ENCODE assay signal across 8 mouse cellular contexts in the genomic region with DNA sequence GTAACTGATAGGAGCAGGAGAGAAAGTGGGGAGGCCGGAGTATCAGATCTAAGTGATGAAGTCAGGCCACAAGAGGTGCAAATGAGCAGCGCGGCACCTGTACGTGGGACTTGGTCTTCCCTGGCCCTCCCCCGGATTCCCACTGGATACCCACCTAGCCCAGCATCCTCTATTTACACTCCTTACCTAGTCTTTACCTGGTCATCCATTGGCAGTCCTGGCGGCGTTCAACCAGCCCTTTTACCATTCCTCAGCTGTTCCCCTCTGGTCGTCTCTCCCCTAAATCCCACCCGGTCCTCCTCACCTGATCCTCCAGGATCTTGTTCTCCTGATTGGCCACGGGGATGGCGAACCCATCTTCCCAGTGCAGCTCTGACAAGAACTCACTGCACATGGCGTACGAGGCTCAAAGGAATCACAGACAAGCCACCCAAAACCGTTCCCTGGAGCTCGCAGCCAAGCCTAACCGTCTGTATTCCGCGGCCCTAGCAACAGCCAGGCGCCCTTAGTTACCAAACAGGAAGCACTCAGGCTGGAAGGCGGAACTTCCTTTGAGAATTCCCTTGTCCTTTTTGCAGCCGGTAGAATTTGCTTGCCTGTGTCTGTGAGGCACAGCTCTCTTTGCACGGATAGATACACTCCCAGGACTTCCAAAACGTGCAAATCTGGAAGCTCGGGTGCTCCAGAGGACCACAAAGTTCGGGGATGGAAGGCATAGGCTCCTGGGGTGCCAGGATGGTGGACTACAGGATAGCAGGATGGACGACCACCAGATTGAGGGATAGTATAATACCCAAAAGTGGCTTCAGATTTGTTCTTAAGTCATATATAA. TPM values are rescaled to one million over a fixed set of nuclear protein-coding genes. Genes with fewer than 3 reads are reported as not detected.
A peak's percentile ranks its signal among the peaks of the same experiment; 100 is the strongest.
DNase-seq lines count a peak whose midpoint lies in the region; ATAC-seq and TF ChIP-seq lines count a peak whose summit lies in the region.

Ccdc39 (minus strand) TSS at position 510 of the 832 bp plus-strand sequence.

- H3K36me3 ChIP-seq in ES-E14 (ENCODE audit: control insufficient read depth, insufficient read depth, low read length, poor library complexity, severe bottlenecking), result no peaks in the 10 kb centered on the region
- H3K36me3 ChIP-seq in forebrain, embryonic 14.5 days (ENCODE audit: control insufficient read depth, insufficient read depth, low read length), result no peaks in the 10 kb centered on the region
- H3K36me3 ChIP-seq in liver, embryonic 16.5 days (ENCODE audit: control insufficient read depth, insufficient read depth), result no peaks in the 10 kb centered on the region
- H3K36me3 ChIP-seq in neural tube, embryonic 14.5 days (ENCODE audit: control insufficient read depth, insufficient read depth, low read length), result no peaks in the 10 kb centered on the region

- H3K4me1 ChIP-seq in ES-E14 (ENCODE audit: control insufficient read depth in 2 of 2, insufficient read depth in 2 of 2, low read length in 2 of 2, poor library complexity in 1 of 2), result peaks cover 0 to 2% of the 10 kb centered on the region in 2 experiments; a peak in 1 of 4 replicates
- H3K4me1 ChIP-seq in forebrain, embryonic 14.5 days (ENCODE audit: control insufficient read depth, insufficient read depth, low read length), result 0 out of 2 replicates have a peak, but pooled peaks cover 3% of the 10 kb centered on the region
- H3K4me1 ChIP-seq in liver, embryonic 16.5 days (ENCODE audit: control insufficient read depth, low read depth, low read length), result no peaks in the 10 kb centered on the region
- H3K4me1 ChIP-seq in neural tube, embryonic 14.5 days (ENCODE audit: control insufficient read depth, insufficient read depth, low read length), result no peaks in the 10 kb centered on the region; the same call in 1 of the 2 replicates

- 4% methylated on average over 26 of the region's 26 CpGs for WGBS in forebrain, embryonic 14.5 days
- WGBS in large intestine, adult 2 months, result 6% methylated on average over 26 of the region's 26 CpGs
- 8% methylated on average over 26 of the region's 26 CpGs for WGBS in liver, embryonic 16.5 days (ENCODE audit: insufficient replicate concordance)
- 7% methylated on average over 26 of the region's 26 CpGs for WGBS in neural tube, embryonic 14.5 days

- peak within 1 kb of the TSS; percentile 60; the same call in 1 of the 2 replicates for H3K9ac ChIP-seq in ES-E14 (ENCODE audit: insufficient read depth, low read depth, low read length, poor library complexity, severe bottlenecking)
- H3K9ac ChIP-seq in forebrain, embryonic 14.5 days (ENCODE audit: low read length), result peak within 1 kb of the TSS; percentile 75
- no peak within 1 kb of the TSS for H3K9ac ChIP-seq in liver, embryonic 16.5 days (ENCODE audit: low read depth, low read length)
- H3K9ac ChIP-seq in neural tube, embryonic 14.5 days (replicated peaks; ENCODE audit: low read depth, low read length), result peak within 1 kb of the TSS; percentile 74

- no peaks in the 10 kb centered on the region for H3K27me3 ChIP-seq in forebrain, embryonic 14.5 days (replicated peaks; ENCODE audit: control insufficient read depth, insufficient read depth, low read length)
- no peaks in the 10 kb centered on the region for H3K27me3 ChIP-seq in liver, embryonic 16.5 days (ENCODE audit: control insufficient read depth, insufficient read depth, low read depth, low read length)
- no peaks in the 10 kb centered on the region for H3K27me3 ChIP-seq in neural tube, embryonic 14.5 days (ENCODE audit: control insufficient read depth, insufficient read depth, low read length)

- peak; percentile 99 for ATAC-seq in cerebellum, adult (ENCODE audit: insufficient number of reproducible peaks, low FRiP score, low TSS enrichment)
- peak; percentile 98 for ATAC-seq in forebrain, embryonic 14.5 days
- ATAC-seq in liver, embryonic 16.5 days (ENCODE audit: low read depth), result no peak
- peak; percentile 98 for ATAC-seq in neural tube, embryonic 14.5 days (ENCODE audit: low read depth)

- H3K9me3 ChIP-seq in ES-E14 (ENCODE audit: control insufficient read depth, insufficient read depth, low read depth, low read length), result no peaks in the 10 kb centered on the region
- H3K9me3 ChIP-seq in forebrain, embryonic 14.5 days (replicated peaks; ENCODE audit: control insufficient read depth, low read length), result no peaks in the 10 kb centered on the region
- H3K9me3 ChIP-seq in liver, embryonic 16.5 days (replicated peaks; ENCODE audit: control insufficient read depth, low read length), result no peaks in the 10 kb centered on the region
- no peaks in the 10 kb centered on the region for H3K9me3 ChIP-seq in neural tube, embryonic 14.5 days (ENCODE audit: control insufficient read depth, low read length)

- peak; percentile 50 for DNase-seq in ES-E14 (ENCODE audit: low read depth, low spot score)
- peak; percentile 95 for DNase-seq in forebrain, embryonic 14.5 days (ENCODE audit: low spot score)
- DNase-seq in heart, postnatal 14 days, result peak; percentile 62 to 74
- peak; percentile 25 for DNase-seq in large intestine, adult 2 months (ENCODE audit: low read depth, low spot score)
- peak; percentile 17 to 50 for DNase-seq in thymus, postnatal 10 days (ENCODE audit: low spot score in 2 of 2)

- no peak within 1 kb of the TSS for H3K27ac ChIP-seq in ES-E14 (ENCODE audit: insufficient read depth, low read depth, low read length, poor library complexity, severe bottlenecking)
- peak within 1 kb of the TSS; percentile 71 for H3K27ac ChIP-seq in forebrain, embryonic 14.5 days (ENCODE audit: low read depth, low read length)
- no peak within 1 kb of the TSS for H3K27ac ChIP-seq in liver, embryonic 16.5 days (ENCODE audit: low read length)
- H3K27ac ChIP-seq in neural tube, embryonic 14.5 days (ENCODE audit: low read depth, low read length), result peak within 1 kb of the TSS; percentile 70

- H3K4me2 ChIP-seq in forebrain, embryonic 14.5 days (ENCODE audit: low read length), result peak within 1 kb of the TSS; percentile 62
- peak within 1 kb of the TSS; percentile 53 for H3K4me2 ChIP-seq in liver, embryonic 16.5 days (ENCODE audit: low read depth, low read length)
- peak within 1 kb of the TSS; percentile 60 for H3K4me2 ChIP-seq in neural tube, embryonic 14.5 days (ENCODE audit: low read depth, low read length)

- peak within 1 kb of the TSS; percentile 47 to 65 for H3K4me3 ChIP-seq in ES-E14 (ENCODE audit: insufficient read depth in 1 of 2, low read depth in 1 of 2, low read length in 2 of 2, poor library complexity in 1 of 2, severe bottlenecking in 1 of 2)
- peak within 1 kb of the TSS; percentile 45 for H3K4me3 ChIP-seq in forebrain, embryonic 14.5 days (ENCODE audit: low read depth, low read length)
- peak within 1 kb of the TSS; percentile 37 for H3K4me3 ChIP-seq in liver, embryonic 16.5 days (ENCODE audit: low read depth, low read length)
- H3K4me3 ChIP-seq in neural tube, embryonic 14.5 days (ENCODE audit: low read depth, low read length), result peak within 1 kb of the TSS; percentile 41

- intact Hi-C loops in heart, postnatal 14 days (cut with DNase I), result no loop called here

- in situ Hi-C loops in ES-E14 (cut with MboI; ENCODE audit: low sequenced_read_pairs in 2 of 2, unreplicated experiment in 2 of 2), result no loop called here

TF ChIP-seq in ES-E14, 5 proteins besides CTCF, POLR2A, EP300 and RAD21:
- no peak for TF ChIP-seq HCFC1 (IDR thresholded peaks at IDR 0.05; ENCODE audit: borderline replicate concordance, insufficient read depth, low read length)
- TF ChIP-seq ZC3H11A (IDR thresholded peaks at IDR 0.05; ENCODE audit: borderline replicate concordance, low read depth, low read length), result no peak
- TF ChIP-seq ZNF384 (IDR thresholded peaks at IDR 0.05; ENCODE audit: low read depth, low read length), result no peak
- no peak for TF ChIP-seq CHD2 (IDR thresholded peaks at IDR 0.05; ENCODE audit: low read depth, low read length)
- TF ChIP-seq MAFK (IDR thresholded peaks at IDR 0.05; ENCODE audit: insufficient read depth, low read depth, low read length), result no peak

RNA-seq across cellular contexts. Expression of gene Ccdc39, which starts in this region (rescaled TPM):
- total RNA-seq in ES-E14 (2012; rRNA removed), result 1.2 and 3.1 TPM in 2 replicates
- 9.8 and 12.9 TPM in 2 replicates for polyA plus RNA-seq in forebrain, embryonic 14.5 days (2014; fragmentation: Nextera tagmentation; extraction: Ambion mirVana)
- under 1 TPM; 0.37 to 0.53 TPM for total RNA-seq in heart, postnatal 14 days (2021)
- 0.17 and 0.49 TPM in 2 replicates for polyA plus RNA-seq in large intestine, adult 2 months (2012; rRNA removed)
- 0.11 and 0.18 TPM in 2 replicates for polyA plus RNA-seq in liver, embryonic 16.5 days (2015; fragmentation: Nextera tagmentation; extraction: Ambion mirVana)
- polyA plus RNA-seq in neural tube, embryonic 14.5 days (2014; fragmentation: Nextera tagmentation; extraction: Ambion mirVana), result 12.7 and 18.5 TPM in 2 replicates

Comparison
In these comparisons a context has a peak if more than half of its experiments do, and no peak if none do; other contexts are left out.
1. Peak in DNase-seq in heart, postnatal 14 days; RNA of the gene not detected or under 1 TPM.
2. Peak in DNase-seq in large intestine, adult 2 months; RNA of the gene not detected or under 1 TPM.
3. DNase-seq: peak in every context shown above with its lines; median percentile 95 in forebrain, embryonic 14.5 days; 68 in heart, postnatal 14 days; 50 in ES-E14; 34 in thymus, postnatal 10 days; 25 in large intestine, adult 2 months.
4. H3K27ac ChIP-seq: peak in forebrain, embryonic 14.5 days (single experiment) and neural tube, embryonic 14.5 days (single experiment); none in ES-E14 (single experiment) and liver, embryonic 16.5 days (single experiment).
5. Peak in every context shown above with its lines, with median percentiles within 50 percentile points of each other: H3K4me3 ChIP-seq and H3K4me2 ChIP-seq.